Mouse (Mus musculus): ENCODE measurements at regions not wholly inside any gene's neighbourhood (a gene's known extent, or its start where the extent isn't known, plus 50 kb on each side); places are given as distances from the start of the nearest gene placed in this dataset.
A peak's percentile ranks its signal among the peaks of the same experiment; 100 is the strongest.

GRCm38 (mm10) chr1:90476556-90477243, 126.1 kb upstream of the Cops8 start:
- H3K9ac ChIP-seq (ENCODE audit: low read length), result no peak overlapping the region
- H3K36me3 ChIP-seq (ENCODE audit: control insufficient read depth, insufficient read depth, low read length), result no peaks in the 10 kb centered on the region
- ATAC-seq (ENCODE audit: insufficient number of reproducible peaks, low FRiP score, low TSS enrichment, low read depth) (no peak), DNase-seq (ENCODE audit: low spot score) (no peak)
- H3K27ac ChIP-seq (replicated peaks; ENCODE audit: low read depth, low read length), result no peak overlapping the region
- 17% methylated on average over 9 of the region's 9 CpGs for WGBS
- H3K9me3 ChIP-seq (ENCODE audit: control insufficient read depth, low read length), result no peaks in the 10 kb centered on the region
- H3K4me3 ChIP-seq (ENCODE audit: low read depth, low read length), result no peak overlapping the region
- H3K27me3 ChIP-seq (ENCODE audit: control insufficient read depth, insufficient read depth, low read length), result no peaks in the 10 kb centered on the region
- H3K4me1 ChIP-seq (ENCODE audit: control insufficient read depth, insufficient read depth, low read length), result peaks cover 14% of the 10 kb centered on the region
- no peak overlapping the region for H3K4me2 ChIP-seq (ENCODE audit: low read depth, severe bottlenecking)

GRCm38 (mm10) chr1:90478839-90479238, 123.9 kb upstream of the Cops8 start:
- no peaks in the 10 kb centered on the region for H3K36me3 ChIP-seq (ENCODE audit: control insufficient read depth, insufficient read depth, low read length)
- H3K4me2 ChIP-seq (ENCODE audit: low read depth, severe bottlenecking), result no peak overlapping the region
- H3K4me1 ChIP-seq (ENCODE audit: control insufficient read depth, insufficient read depth, low read length), result peaks cover 17% of the 10 kb centered on the region
- H3K4me3 ChIP-seq (ENCODE audit: low read depth, low read length), result no peak overlapping the region
- ATAC-seq (ENCODE audit: insufficient number of reproducible peaks, low FRiP score, low TSS enrichment, low read depth), result no peak
- WGBS, result 88% methylated on average over 2 of the region's 2 CpGs
- no peak overlapping the region for H3K27ac ChIP-seq (replicated peaks; ENCODE audit: low read depth, low read length)
- DNase-seq (ENCODE audit: low spot score), result no peak
- no peaks in the 10 kb centered on the region for H3K9me3 ChIP-seq (ENCODE audit: control insufficient read depth, low read length)
- no peak overlapping the region for H3K9ac ChIP-seq (ENCODE audit: low read length)
- no peaks in the 10 kb centered on the region for H3K27me3 ChIP-seq (ENCODE audit: control insufficient read depth, insufficient read depth, low read length)

GRCm38 (mm10) chr1:90481247-90481646, 121.5 kb upstream of the Cops8 start:
- no peak overlapping the region for H3K4me2 ChIP-seq (ENCODE audit: low read depth, severe bottlenecking)
- WGBS, result 48% methylated on average over 5 of the region's 5 CpGs
- H3K9ac ChIP-seq (ENCODE audit: low read length), result no peak overlapping the region
- ATAC-seq (ENCODE audit: insufficient number of reproducible peaks, low FRiP score, low TSS enrichment, low read depth), result peak; percentile 69; the same call in 1 of the 2 replicates
- no peak overlapping the region for H3K4me3 ChIP-seq (ENCODE audit: low read depth, low read length)
- H3K36me3 ChIP-seq (ENCODE audit: control insufficient read depth, insufficient read depth, low read length), result no peaks in the 10 kb centered on the region
- DNase-seq (ENCODE audit: low spot score), result peak; percentile 44
- H3K27me3 ChIP-seq (ENCODE audit: control insufficient read depth, insufficient read depth, low read length), result no peaks in the 10 kb centered on the region
- no peaks in the 10 kb centered on the region for H3K9me3 ChIP-seq (ENCODE audit: control insufficient read depth, low read length)
- H3K4me1 ChIP-seq (ENCODE audit: control insufficient read depth, insufficient read depth, low read length), result peaks cover 17% of the 10 kb centered on the region
- peak overlapping the region; percentile 77 for H3K27ac ChIP-seq (replicated peaks; ENCODE audit: low read depth, low read length)

DNA sequence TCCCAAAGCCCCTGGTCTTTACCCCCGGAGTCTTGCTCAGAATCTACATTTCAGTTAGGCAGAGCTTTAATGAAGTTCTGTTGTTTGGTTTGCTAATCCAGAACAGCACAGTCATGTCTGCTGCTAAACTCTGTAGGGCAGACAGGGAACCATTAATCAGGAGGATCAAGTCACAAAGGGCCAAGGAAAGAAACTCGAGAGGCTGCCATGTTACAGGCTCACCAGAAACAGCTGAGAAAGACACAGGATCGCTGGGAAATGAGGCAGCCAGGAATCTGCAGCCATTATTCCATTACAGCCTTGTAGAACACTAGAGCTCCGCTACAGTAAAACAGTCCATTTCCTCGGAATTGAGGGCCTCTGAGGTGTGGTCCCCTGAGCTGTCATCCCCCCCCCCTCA, 121.1 kb upstream of the Cops8 start:
- ATAC-seq (ENCODE audit: insufficient number of reproducible peaks, low FRiP score, low TSS enrichment, low read depth) (0 out of 2 replicates have a peak, but pooled peaks have one; percentile 16), DNase-seq (ENCODE audit: low spot score) (peak; percentile 41)
- WGBS, result 42% methylated on average over 5 of the region's 5 CpGs
- no peaks in the 10 kb centered on the region for H3K9me3 ChIP-seq (ENCODE audit: control insufficient read depth, low read length)
- H3K4me1 ChIP-seq (ENCODE audit: control insufficient read depth, insufficient read depth, low read length), result peaks cover 13% of the 10 kb centered on the region
- H3K27me3 ChIP-seq (ENCODE audit: control insufficient read depth, insufficient read depth, low read length), result no peaks in the 10 kb centered on the region
- H3K36me3 ChIP-seq (ENCODE audit: control insufficient read depth, insufficient read depth, low read length), result no peaks in the 10 kb centered on the region
- peak overlapping the region; percentile 77 for H3K27ac ChIP-seq (replicated peaks; ENCODE audit: low read depth, low read length)
- H3K4me2 ChIP-seq (ENCODE audit: low read depth, severe bottlenecking), result no peak overlapping the region
- H3K9ac ChIP-seq (ENCODE audit: low read length), result no peak overlapping the region
- no peak overlapping the region for H3K4me3 ChIP-seq (ENCODE audit: low read depth, low read length)

DNA sequence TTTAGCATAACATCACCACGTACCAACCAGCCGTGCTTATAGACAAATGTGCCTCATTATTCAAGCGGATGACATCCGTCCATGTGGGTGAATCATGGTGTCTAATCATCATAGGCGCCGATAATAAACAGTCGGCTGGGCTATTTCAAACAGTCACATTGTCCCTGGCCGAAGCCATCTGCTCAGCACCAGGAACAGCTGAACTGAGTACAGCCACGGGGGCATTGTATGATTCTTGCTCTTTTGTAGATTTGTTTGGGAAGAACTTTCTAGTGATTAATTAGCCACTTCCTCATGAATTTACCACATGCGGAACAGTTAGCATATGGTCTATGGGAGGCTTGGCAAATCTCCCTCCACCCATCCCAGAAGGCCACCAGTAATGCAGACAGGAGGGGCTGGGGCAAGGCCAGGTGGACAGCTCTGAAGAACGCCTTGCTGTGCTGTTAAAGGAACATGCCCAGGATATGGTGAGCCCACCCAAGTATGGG, 116.4 kb upstream of the Cops8 start:
- Histone ChIP-seq H3K4me2 (ENCODE audit: low read depth, severe bottlenecking) (no peak overlapping the region), H3K36me3 (ENCODE audit: control insufficient read depth, insufficient read depth, low read length) (no peaks in the 10 kb centered on the region), H3K27me3 (ENCODE audit: control insufficient read depth, insufficient read depth, low read length) (no peaks in the 10 kb centered on the region), H3K9me3 (ENCODE audit: control insufficient read depth, low read length) (no peaks in the 10 kb centered on the region), H3K9ac (ENCODE audit: low read length) (no peak overlapping the region), H3K27ac (replicated peaks; ENCODE audit: low read depth, low read length) (no peak overlapping the region), H3K4me3 (ENCODE audit: low read depth, low read length) (no peak overlapping the region), H3K4me1 (ENCODE audit: control insufficient read depth, insufficient read depth, low read length) (peaks cover 6% of the 10 kb centered on the region; the same call in 1 of the 2 replicates)
- no peak for DNase-seq (ENCODE audit: low spot score)
- no peak for ATAC-seq (ENCODE audit: insufficient number of reproducible peaks, low FRiP score, low TSS enrichment, low read depth)
- WGBS, result 84% methylated on average over 11 of the region's 11 CpGs

DNA sequence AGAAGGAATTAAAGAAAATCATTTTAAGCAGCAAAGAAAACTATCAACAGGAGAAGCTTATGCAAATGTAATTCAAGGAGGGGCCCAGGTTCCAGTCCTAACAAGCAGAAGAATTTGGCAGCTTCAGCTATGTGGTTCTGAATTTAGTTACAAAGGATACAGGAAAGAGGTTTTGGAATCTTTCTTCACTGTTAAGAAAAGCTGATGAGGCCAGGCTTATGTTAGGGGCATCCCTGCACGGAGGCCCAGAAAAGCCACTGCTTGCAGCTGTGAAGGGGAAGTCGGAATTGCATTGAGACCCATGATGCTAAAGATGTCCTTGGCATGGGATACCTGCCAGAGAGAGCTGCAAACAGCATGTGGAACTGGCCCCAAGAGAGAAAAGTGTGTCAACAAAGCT, 114.9 kb upstream of the Cops8 start:
- no peak overlapping the region for H3K4me3 ChIP-seq (ENCODE audit: low read depth, low read length)
- ATAC-seq (ENCODE audit: insufficient number of reproducible peaks, low FRiP score, low TSS enrichment, low read depth), result no peak
- 84% methylated on average over 2 of the region's 2 CpGs for WGBS

GRCm38 (mm10) chr1:90488991-90489390, 113.8 kb upstream of the Cops8 start:
- no peak overlapping the region for H3K4me3 ChIP-seq (ENCODE audit: low read depth, low read length)
- H3K9me3 ChIP-seq (ENCODE audit: control insufficient read depth, low read length), result no peaks in the 10 kb centered on the region
- H3K9ac ChIP-seq (ENCODE audit: low read length), result no peak overlapping the region
- DNase-seq (ENCODE audit: low spot score), result no peak
- H3K36me3 ChIP-seq (ENCODE audit: control insufficient read depth, insufficient read depth, low read length), result no peaks in the 10 kb centered on the region
- H3K27me3 ChIP-seq (ENCODE audit: control insufficient read depth, insufficient read depth, low read length), result no peaks in the 10 kb centered on the region
- no peak for ATAC-seq (ENCODE audit: insufficient number of reproducible peaks, low FRiP score, low TSS enrichment, low read depth)
- H3K4me1 ChIP-seq (ENCODE audit: control insufficient read depth, insufficient read depth, low read length), result 0 out of 2 replicates have a peak, but pooled peaks cover 5% of the 10 kb centered on the region
- H3K27ac ChIP-seq (replicated peaks; ENCODE audit: low read depth, low read length), result no peak overlapping the region
- 82% methylated on average over 2 of the region's 2 CpGs for WGBS
- H3K4me2 ChIP-seq (ENCODE audit: low read depth, severe bottlenecking), result no peak overlapping the region

More for the DNA sequence above, 114.9 kb upstream of the Cops8 start:
- Histone ChIP-seq H3K27me3 (ENCODE audit: control insufficient read depth, insufficient read depth, low read length) (no peaks in the 10 kb centered on the region), H3K4me1 (ENCODE audit: control insufficient read depth, insufficient read depth, low read length) (no peaks in the 10 kb centered on the region), H3K9me3 (ENCODE audit: control insufficient read depth, low read length) (no peaks in the 10 kb centered on the region), H3K9ac (ENCODE audit: low read length) (no peak overlapping the region), H3K27ac (replicated peaks; ENCODE audit: low read depth, low read length) (no peak overlapping the region), H3K36me3 (ENCODE audit: control insufficient read depth, insufficient read depth, low read length) (no peaks in the 10 kb centered on the region), H3K4me2 (ENCODE audit: low read depth, severe bottlenecking) (no peak overlapping the region)
- no peak for DNase-seq (ENCODE audit: low spot score)

DNA sequence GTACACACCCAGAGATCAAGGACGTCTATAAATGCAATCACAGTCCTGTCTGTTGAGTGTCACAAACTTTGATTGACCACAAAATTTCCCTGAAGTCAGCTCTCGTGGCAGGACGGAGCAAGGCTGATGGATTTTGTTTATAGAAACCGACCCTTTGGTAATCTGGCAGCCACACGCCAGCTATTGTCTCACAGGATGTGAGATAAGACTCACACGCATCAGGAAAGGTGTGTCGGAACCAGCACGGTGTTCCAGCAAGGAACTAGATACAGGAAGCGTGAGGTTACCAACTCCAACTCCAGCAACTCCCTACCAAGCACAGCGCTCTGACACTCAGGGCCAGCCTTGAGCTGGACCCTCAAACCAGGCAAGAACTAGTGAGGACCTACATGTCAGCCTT, 112.4 kb upstream of the Cops8 start:
- 80% methylated on average over 10 of the region's 10 CpGs for WGBS
- DNase-seq (ENCODE audit: low spot score) (no peak), ATAC-seq (ENCODE audit: insufficient number of reproducible peaks, low FRiP score, low TSS enrichment, low read depth) (no peak)
- H3K27me3 ChIP-seq (ENCODE audit: control insufficient read depth, insufficient read depth, low read length), result no peaks in the 10 kb centered on the region
- H3K27ac ChIP-seq (replicated peaks; ENCODE audit: low read depth, low read length), result no peak overlapping the region
- no peak overlapping the region for H3K9ac ChIP-seq (ENCODE audit: low read length)
- no peaks in the 10 kb centered on the region for H3K36me3 ChIP-seq (ENCODE audit: control insufficient read depth, insufficient read depth, low read length)
- H3K4me3 ChIP-seq (ENCODE audit: low read depth, low read length), result no peak overlapping the region
- H3K9me3 ChIP-seq (ENCODE audit: control insufficient read depth, low read length), result no peaks in the 10 kb centered on the region
- H3K4me2 ChIP-seq (ENCODE audit: low read depth, severe bottlenecking), result no peak overlapping the region
- 0 out of 2 replicates have a peak, but pooled peaks cover 5% of the 10 kb centered on the region for H3K4me1 ChIP-seq (ENCODE audit: control insufficient read depth, insufficient read depth, low read length)
